Mouse (Mus musculus) left cerebral cortex, postnatal 4 days (tissue): Measurements from ENCODE around the gene Lrrc1. TPM values are rescaled to one million over a fixed set of nuclear protein-coding genes. Genes with fewer than 3 reads are reported as not detected.

Experiments
- DNase-seq: peaks from one replicate; pipeline ENCODE4 v3.0.0-alpha.2; 2022
- intact Hi-C: fragments of 180-260 bp; cut with DNase I; formaldehyde crosslinking; loops from one replicate; pipeline ENCODE4 v1.15.1; 2025
- total RNA-seq, 2 experiments: library from RNA; stranded (reverse); gene quantifications; 2 replicates each; pipeline ENCODE4 v1.2.3; 2021

The Lrrc1 gene
- total RNA-seq, 2 experiments from 2014 or later, result 8.0 to 8.3 TPM

GRCm38 (mm10) chr9:77429230-77430015 lies 115.2 kb downstream of the Lrrc1 start:
- intact Hi-C loops, result no loop called here
- DNase-seq, result no peak

- DNase-seq, result no peak
- intact Hi-C loops, result no loop called here
These were observed 115.9 kb downstream of the Lrrc1 start for GRCm38 (mm10) chr9:77428748-77429140.

- intact Hi-C loops, result no loop called here
- DNase-seq, result no peak
These were observed 116.4 kb downstream of the Lrrc1 start for GRCm38 (mm10) chr9:77428115-77428747.

- intact Hi-C loops, result no loop called here
- no peak for DNase-seq
These were observed 117.2 kb downstream of the Lrrc1 start for GRCm38 (mm10) chr9:77427292-77428114.

GRCm38 (mm10) chr9:77426110-77426509 lies 118.6 kb downstream of the Lrrc1 start:
- intact Hi-C loops, result no loop called here

GRCm38 (mm10) chr9:77425553-77425952 lies 119.1 kb downstream of the Lrrc1 start:
- intact Hi-C loops, result no loop called here
- DNase-seq, result no peak

More at GRCm38 (mm10) chr9:77426110-77426509, 118.6 kb downstream of the Lrrc1 start:
- DNase-seq, result no peak

GRCm38 (mm10) chr9:77420200-77420585 lies 124.5 kb downstream of the Lrrc1 start:
- no peak for DNase-seq
- intact Hi-C loops, result no loop called here

GRCm38 (mm10) chr9:77419501-77420199 lies 125.0 kb downstream of the Lrrc1 start:
- intact Hi-C loops, result no loop called here
- no peak for DNase-seq

GRCm38 (mm10) chr9:77418800-77419199 lies 125.9 kb downstream of the Lrrc1 start:
- intact Hi-C loops, result no loop called here
- DNase-seq, result no peak

- intact Hi-C loops, result no loop called here
- DNase-seq, result no peak
These were observed 128.2 kb downstream of the Lrrc1 start for GRCm38 (mm10) chr9:77416486-77416885.

GRCm38 (mm10) chr9:77416002-77416401 lies 128.7 kb downstream of the Lrrc1 start:
- intact Hi-C loops, result no loop called here
- DNase-seq, result no peak

GRCm38 (mm10) chr9:77411830-77412425 lies 132.7 kb downstream of the Lrrc1 start:
- intact Hi-C loops, result no loop called here
- DNase-seq, result no peak

GRCm38 (mm10) chr9:77410968-77411367 lies 133.7 kb downstream of the Lrrc1 start:
- intact Hi-C loops, result no loop called here

GRCm38 (mm10) chr9:77410524-77410923 lies 134.1 kb downstream of the Lrrc1 start:
- DNase-seq, result no peak
- intact Hi-C loops, result no loop called here

More at GRCm38 (mm10) chr9:77410968-77411367, 133.7 kb downstream of the Lrrc1 start:
- DNase-seq, result no peak

GRCm38 (mm10) chr9:77408053-77408603 lies 136.5 kb downstream of the Lrrc1 start:
- DNase-seq, result no peak
- intact Hi-C loops, result no loop called here

GRCm38 (mm10) chr9:77406906-77407305 lies 137.8 kb downstream of the Lrrc1 start:
- intact Hi-C loops, result no loop called here
- peak; percentile 52 for DNase-seq

- intact Hi-C loops, result no loop called here
- DNase-seq, result no peak
These were observed 140.2 kb downstream of the Lrrc1 start for GRCm38 (mm10) chr9:77404458-77404857.

GRCm38 (mm10) chr9:77403961-77404360 lies 140.7 kb downstream of the Lrrc1 start:
- intact Hi-C loops, result no loop called here
- DNase-seq, result no peak

GRCm38 (mm10) chr9:77402971-77403370 lies 141.7 kb downstream of the Lrrc1 start:
- DNase-seq, result no peak
- intact Hi-C loops, result no loop called here

- no peak for DNase-seq
- intact Hi-C loops, result no loop called here
These were observed 144.9 kb downstream of the Lrrc1 start for GRCm38 (mm10) chr9:77399801-77400200.
